Mouse (Mus musculus) heart, adult 2 months (tissue): ENCODE measurements at regions not wholly inside any gene's neighbourhood (a gene's known extent, or its start where the extent isn't known, plus 50 kb on each side); places are given as distances from the start of the nearest gene placed in this dataset.

Experiments
- CTCF ChIP-seq: fragments of 200-600 bp; IDR thresholded peaks from 2 replicates; pipeline ENCODE4 v1.8.1; 2022; ENCODE audit warnings: antibody characterized with exemption, mild to moderate bottlenecking, moderate library complexity
- POLR2A ChIP-seq: fragments of 200-500 bp; IDR thresholded peaks from 2 replicates; pipeline ENCODE4 v1.6.1; 2011; ENCODE audit warnings: mild to moderate bottlenecking, low read depth, low read length, control low read depth; ENCODE audit not compliant: insufficient read depth

GRCm38 (mm10) chr12:92601673-92602072, 752.7 kb upstream of the Sel1l start:
- TF ChIP-seq POLR2A (no peak), CTCF (no peak)
